Mouse (Mus musculus) embryonic facial prominence, embryonic 14.5 days (tissue): Measurements from ENCODE around the gene Nrxn2. TPM values are rescaled to one million over a fixed set of nuclear protein-coding genes. Genes with fewer than 3 reads are reported as not detected.

ENCODE experiments used
- ATAC-seq: fragments of 200-750 bp; cut with Nextera tagmentation; 2 replicates; pipeline ENCODE4 v1.8.0; 2017; ENCODE audit warnings: low read depth, moderate number of reproducible peaks, moderate TSS enrichment
- DNase-seq: peaks from one replicate; pipeline ENCODE4 v3.0.0-alpha.2; 2015; ENCODE audit warnings: low spot score
- H3K27ac ChIP-seq: fragments of 300-500 bp; sonication (generic); replicated peaks from 2 replicates; pipeline ENCODE4 v1.5.1; 2014; ENCODE audit warnings: low read depth, mild to moderate bottlenecking, low read length, moderate library complexity
- H3K27me3 ChIP-seq: fragments of 300-500 bp; sonication (generic); replicated peaks from 2 replicates; pipeline ENCODE4 v1.6.1; 2014; ENCODE audit warnings: low read length; ENCODE audit not compliant: control insufficient read depth, insufficient read depth
- H3K36me3 ChIP-seq: fragments of 300-500 bp; sonication (generic); 2 replicates; pipeline ENCODE4 v1.6.1; 2014; ENCODE audit warnings: low read length, mixed read lengths; ENCODE audit not compliant: control insufficient read depth, insufficient read depth
- H3K4me1 ChIP-seq: fragments of 300-500 bp; sonication (generic); 2 replicates; pipeline ENCODE4 v1.6.1; 2014; ENCODE audit warnings: antibody characterized with exemption, low read length; ENCODE audit not compliant: control insufficient read depth, insufficient read depth
- H3K4me2 ChIP-seq: fragments of 300-500 bp; sonication (generic); 2 replicates; pipeline ENCODE4 v1.6.1; 2014; ENCODE audit warnings: low read depth, mild to moderate bottlenecking, low read length, moderate library complexity, mixed read lengths
- H3K4me3 ChIP-seq: fragments of 300-500 bp; sonication (generic); 2 replicates; pipeline ENCODE4 v1.5.1; 2014; ENCODE audit warnings: low read depth, mild to moderate bottlenecking, low read length
- H3K9ac ChIP-seq: fragments of 300-500 bp; sonication (generic); 2 replicates; pipeline ENCODE4 v1.6.1; 2014; ENCODE audit warnings: low read depth, mild to moderate bottlenecking, low read length, moderate library complexity, mixed read lengths
- H3K9me3 ChIP-seq: fragments of 300-500 bp; sonication (generic); 2 replicates; pipeline ENCODE4 v1.6.1; 2016; ENCODE audit warnings: low read length; ENCODE audit not compliant: control insufficient read depth
- WGBS: fragments of 180-500 bp; shearing (Covaris S2); extraction: QIAGEN DNeasy Blood & Tissue Kit; methylation state at CpG from one replicate; pipeline ENCODE4 v1.1.7; 2014; 5-methylcytosine and 5-hydroxymethylcytosine counted together
- polyA plus RNA-seq: library from polyadenylated mRNA; unstranded; fragments of >200 nt; fragmentation: Nextera tagmentation; extraction: Ambion mirVana; gene quantifications from 2 replicates; pipeline ENCODE4 v1.2.1, GENCODE M21; 2014

Nrxn2 gene
- polyA plus RNA-seq, 1 experiment from 2014 or later, result 3.4 TPM

GRCm38 (mm10) chr19:6385821-6386220, 32.7 kb upstream of the Nrxn2 start:
- no peak overlapping the region for H3K27ac ChIP-seq
- no peak overlapping the region for H3K4me2 ChIP-seq
- no peaks in the 10 kb centered on the region for H3K9me3 ChIP-seq
- H3K4me1 ChIP-seq, result peaks cover 18% of the 10 kb centered on the region
- DNase-seq, result no peak
- H3K27me3 ChIP-seq, result no peaks in the 10 kb centered on the region; the same call in 1 of the 2 replicates
- 80% methylated on average over 7 of the region's 7 CpGs for WGBS
- H3K9ac ChIP-seq, result no peak overlapping the region
- H3K4me3 ChIP-seq, result no peak overlapping the region
- H3K36me3 ChIP-seq, result no peaks in the 10 kb centered on the region
- no peak for ATAC-seq

GRCm38 (mm10) chr19:6386234-6386633, 32.3 kb upstream of the Nrxn2 start:
- H3K9ac ChIP-seq, result no peak overlapping the region
- no peak overlapping the region for H3K4me2 ChIP-seq
- H3K4me3 ChIP-seq, result no peak overlapping the region
- no peak for ATAC-seq
- 61% methylated on average over 9 of the region's 9 CpGs for WGBS
- peaks cover 18% of the 10 kb centered on the region for H3K4me1 ChIP-seq
- no peak overlapping the region for H3K27ac ChIP-seq
- no peaks in the 10 kb centered on the region; the same call in 1 of the 2 replicates for H3K27me3 ChIP-seq
- no peaks in the 10 kb centered on the region for H3K9me3 ChIP-seq
- no peak for DNase-seq
- H3K36me3 ChIP-seq, result no peaks in the 10 kb centered on the region

GRCm38 (mm10) chr19:6388006-6388405, 30.5 kb upstream of the Nrxn2 start:
- DNase-seq (no peak), ATAC-seq (no peak)
- no peaks in the 10 kb centered on the region; the same call in 1 of the 2 replicates for H3K27me3 ChIP-seq
- no peak overlapping the region for H3K4me2 ChIP-seq
- no peak overlapping the region for H3K4me3 ChIP-seq
- WGBS, result 91% methylated on average over 13 of the region's 13 CpGs
- H3K9me3 ChIP-seq, result no peaks in the 10 kb centered on the region
- peaks cover 18% of the 10 kb centered on the region for H3K4me1 ChIP-seq
- H3K36me3 ChIP-seq, result no peaks in the 10 kb centered on the region
- no peak overlapping the region for H3K27ac ChIP-seq
- H3K9ac ChIP-seq, result no peak overlapping the region

DNA sequence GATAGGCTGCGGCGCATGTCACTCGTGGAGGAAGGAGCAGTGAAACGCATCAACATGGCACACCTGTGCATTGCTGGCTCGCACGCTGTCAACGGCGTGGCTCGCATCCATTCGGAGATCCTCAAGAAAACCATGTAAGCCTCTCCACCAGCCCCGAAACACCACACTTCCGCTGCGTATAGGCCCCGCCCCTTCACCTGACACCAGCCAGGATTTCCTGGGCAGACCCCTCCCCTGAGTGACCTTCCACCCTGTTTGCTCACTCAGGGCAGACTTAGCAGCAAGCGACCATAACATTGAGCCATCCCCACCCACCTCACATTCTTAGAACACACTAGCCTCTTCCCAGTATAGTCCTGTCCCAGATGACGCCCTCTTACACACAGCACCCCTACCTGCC, 28.7 kb upstream of the Nrxn2 start:
- Histone ChIP-seq H3K4me1 (peaks cover 11% of the 10 kb centered on the region; the same call in 1 of the 2 replicates), H3K9me3 (no peaks in the 10 kb centered on the region), H3K4me2 (peak overlapping the region; percentile 50), H3K36me3 (no peaks in the 10 kb centered on the region), H3K9ac (no peak overlapping the region), H3K27me3 (no peaks in the 10 kb centered on the region; the same call in 1 of the 2 replicates), H3K27ac (no peak overlapping the region), H3K4me3 (peak overlapping the region; percentile 31)
- ATAC-seq (no peak), DNase-seq (no peak)
- WGBS, result 5% methylated on average over 11 of the region's 16 CpGs

DNA sequence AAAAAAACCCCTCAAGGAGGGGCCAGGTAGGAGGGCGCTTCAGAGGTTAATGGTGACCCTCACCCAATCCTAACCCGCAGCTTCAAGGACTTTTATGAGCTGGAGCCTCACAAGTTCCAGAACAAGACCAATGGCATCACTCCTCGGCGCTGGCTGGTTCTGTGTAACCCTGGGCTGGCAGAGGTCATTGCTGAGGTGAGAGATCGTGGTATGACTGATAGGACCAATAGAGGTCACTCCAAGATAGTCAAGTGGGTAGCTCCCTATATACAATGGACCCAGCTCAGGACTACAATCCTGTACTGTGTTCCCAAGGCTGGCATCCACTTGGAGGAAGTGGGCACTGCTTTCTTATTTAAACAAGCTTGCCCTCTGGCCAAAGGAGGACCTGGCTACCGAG, 28.3 kb upstream of the Nrxn2 start:
- no peak overlapping the region for H3K4me2 ChIP-seq
- H3K9me3 ChIP-seq, result no peaks in the 10 kb centered on the region
- peaks cover 11% of the 10 kb centered on the region; the same call in 1 of the 2 replicates for H3K4me1 ChIP-seq
- H3K9ac ChIP-seq, result no peak overlapping the region
- 59% methylated on average over 6 of the region's 6 CpGs for WGBS
- ATAC-seq (no peak), DNase-seq (no peak)
- no peak overlapping the region for H3K27ac ChIP-seq
- no peak overlapping the region for H3K4me3 ChIP-seq
- no peaks in the 10 kb centered on the region for H3K36me3 ChIP-seq
- H3K27me3 ChIP-seq, result no peaks in the 10 kb centered on the region; the same call in 1 of the 2 replicates

- Histone ChIP-seq H3K27me3 (no peaks in the 10 kb centered on the region; the same call in none of the 2 replicates), H3K27ac (no peak overlapping the region), H3K9me3 (no peaks in the 10 kb centered on the region), H3K36me3 (no peaks in the 10 kb centered on the region), H3K4me2 (no peak overlapping the region), H3K9ac (no peak overlapping the region), H3K4me1 (peaks cover 11% of the 10 kb centered on the region; the same call in 1 of the 2 replicates), H3K4me3 (no peak overlapping the region)
- ATAC-seq (no peak), DNase-seq (no peak)
- 94% methylated on average over 14 of the region's 14 CpGs for whole genome bisulfite sequencing
These were observed 25.7 kb upstream of the Nrxn2 start for GRCm38 (mm10) chr19:6392743-6393393.

DNA sequence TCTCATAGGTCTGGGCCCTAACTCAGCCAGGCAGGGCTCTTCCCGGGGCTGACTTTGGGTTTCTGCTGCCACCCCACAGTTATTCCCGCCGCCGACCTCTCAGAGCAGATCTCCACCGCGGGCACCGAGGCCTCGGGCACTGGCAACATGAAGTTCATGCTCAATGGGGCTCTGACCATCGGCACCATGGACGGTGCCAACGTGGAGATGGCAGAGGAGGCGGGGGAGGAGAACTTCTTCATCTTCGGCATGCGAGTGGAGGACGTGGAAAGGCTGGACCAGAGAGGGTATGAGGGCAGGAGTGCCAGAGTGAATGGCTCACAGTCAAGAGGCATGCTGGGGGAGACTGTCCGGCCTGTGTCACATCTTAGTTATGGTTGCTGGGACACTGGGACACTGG, 24.9 kb upstream of the Nrxn2 start:
- ATAC-seq, result no peak
- DNase-seq, result no peak
- H3K9me3 ChIP-seq, result no peaks in the 10 kb centered on the region
- H3K27ac ChIP-seq, result no peak overlapping the region
- no peak overlapping the region for H3K4me2 ChIP-seq
- WGBS, result 91% methylated on average over 16 of the region's 16 CpGs
- H3K27me3 ChIP-seq, result no peaks in the 10 kb centered on the region; the same call in none of the 2 replicates
- H3K9ac ChIP-seq, result no peak overlapping the region
- H3K4me3 ChIP-seq, result no peak overlapping the region
- H3K36me3 ChIP-seq, result no peaks in the 10 kb centered on the region
- peaks cover 13% of the 10 kb centered on the region; the same call in 1 of the 2 replicates for H3K4me1 ChIP-seq

DNA sequence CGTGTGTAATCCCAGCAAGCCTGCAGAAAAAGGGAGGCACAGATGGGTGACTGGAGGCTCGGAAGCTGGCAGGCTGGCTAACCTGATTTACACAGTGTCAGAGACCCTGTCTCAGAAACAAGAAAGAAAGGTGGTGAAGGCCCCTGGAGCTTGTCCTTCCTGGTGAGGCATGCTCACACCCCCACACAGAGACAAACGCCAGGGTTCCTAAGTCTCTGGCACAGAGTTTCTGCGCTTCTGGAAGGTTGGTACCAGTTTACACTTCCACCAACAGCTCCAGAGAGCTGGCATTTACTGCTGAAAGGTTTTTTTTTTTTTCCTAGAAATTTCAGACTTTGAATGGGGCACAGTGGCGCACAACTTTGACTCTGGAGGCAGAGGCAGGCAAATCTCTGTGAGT, 22.3 kb upstream of the Nrxn2 start:
- ATAC-seq (no peak), DNase-seq (no peak)
- H3K9me3 ChIP-seq, result no peaks in the 10 kb centered on the region
- no peaks in the 10 kb centered on the region for H3K36me3 ChIP-seq
- H3K9ac ChIP-seq, result no peak overlapping the region
- no peak overlapping the region for H3K4me3 ChIP-seq
- peaks cover 23% of the 10 kb centered on the region for H3K4me1 ChIP-seq
- peaks cover 22% of the 10 kb centered on the region for H3K27me3 ChIP-seq
- H3K4me2 ChIP-seq, result no peak overlapping the region
- WGBS, result 91% methylated on average over 5 of the region's 5 CpGs
- H3K27ac ChIP-seq, result no peak overlapping the region
